Mouse (Mus musculus) thymus, postnatal 36 days (tissue): Measurements from ENCODE around the gene Ppp1r16b.

ENCODE experiments used
- DNase-seq, 2 experiments: peaks; one replicate each; pipeline ENCODE4 v3.0.0; 2022; ENCODE audit warnings: mixed read lengths in 2 of 2

The Ppp1r16b gene

GRCm38 (mm10) chr2:158728061-158728815 lies 63.0 kb downstream of the Ppp1r16b start:
- peak in 1 of 2 experiments; percentile 43 for DNase-seq

DNA sequence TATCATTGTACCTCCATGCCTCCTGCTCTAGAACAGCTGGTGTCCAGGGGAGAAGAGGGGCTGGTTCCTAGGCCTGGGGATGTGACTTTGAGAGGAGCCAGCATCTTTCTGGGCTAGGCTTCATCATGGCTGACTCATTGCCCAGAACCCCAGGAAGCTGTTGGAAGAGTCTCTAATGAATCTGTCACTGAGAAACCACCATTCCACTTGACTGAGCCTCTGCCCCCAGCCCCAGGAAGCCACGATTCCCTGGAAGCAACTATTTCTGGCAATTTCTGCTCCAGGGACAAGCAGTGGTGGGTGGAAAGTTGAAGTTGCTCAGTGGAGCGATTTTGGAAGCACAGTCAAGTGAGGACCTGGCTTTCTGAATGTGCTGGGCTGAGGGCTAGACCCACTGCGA lies 65.7 kb downstream of the Ppp1r16b start:
- no peak for DNase-seq

- DNase-seq = no peak
Observed at GRCm38 (mm10) chr2:158732521-158732920, 67.3 kb downstream of the Ppp1r16b start.

DNA sequence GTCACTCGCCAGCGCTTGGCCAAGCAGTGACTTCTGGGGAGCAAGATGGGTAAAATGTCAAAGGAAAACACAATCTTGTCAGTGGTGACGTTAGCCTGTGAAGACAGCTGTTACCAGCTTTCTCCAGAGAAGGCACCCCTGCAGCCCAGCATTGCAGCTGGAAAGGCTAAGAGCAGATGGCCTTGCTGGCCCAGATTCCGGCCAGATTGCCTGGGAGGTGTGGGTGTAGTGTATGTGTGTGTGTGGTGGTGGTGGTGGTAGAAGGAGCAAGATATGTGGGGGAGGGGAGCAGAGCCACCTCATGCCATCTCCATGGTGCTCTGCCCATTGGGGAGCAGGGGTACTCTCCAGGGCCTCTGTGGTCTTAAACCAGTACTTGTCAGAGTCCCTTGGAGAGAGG lies 67.9 kb downstream of the Ppp1r16b start:
- peak; percentile 37 to 47 for DNase-seq

- peak; percentile 71 to 77 for DNase-seq
Observed at GRCm38 (mm10) chr2:158733914-158734313, 68.7 kb downstream of the Ppp1r16b start.

GRCm38 (mm10) chr2:158734500-158735152 lies 69.4 kb downstream of the Ppp1r16b start:
- DNase-seq = no peak

DNA sequence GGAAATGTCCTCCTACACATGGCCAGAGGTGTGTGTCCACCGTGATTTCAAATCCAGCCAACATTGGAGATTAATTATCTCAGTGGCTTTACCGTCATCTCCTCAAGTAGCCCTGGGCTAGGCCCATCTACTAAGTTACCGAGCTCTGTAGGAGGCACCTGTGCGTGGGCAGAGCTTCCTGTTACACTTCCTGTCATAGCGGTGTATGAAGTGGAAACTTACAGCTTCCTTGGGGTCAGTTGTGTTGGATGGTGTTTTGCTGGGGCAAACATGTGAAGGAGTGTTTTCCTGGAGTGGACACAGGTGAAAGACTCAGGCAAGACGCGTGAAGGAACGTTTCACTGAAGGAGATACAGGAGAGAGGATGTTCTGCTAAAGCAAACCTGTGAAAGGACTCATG lies 70.1 kb downstream of the Ppp1r16b start:
- peak; percentile 71 to 78 for DNase-seq

DNA sequence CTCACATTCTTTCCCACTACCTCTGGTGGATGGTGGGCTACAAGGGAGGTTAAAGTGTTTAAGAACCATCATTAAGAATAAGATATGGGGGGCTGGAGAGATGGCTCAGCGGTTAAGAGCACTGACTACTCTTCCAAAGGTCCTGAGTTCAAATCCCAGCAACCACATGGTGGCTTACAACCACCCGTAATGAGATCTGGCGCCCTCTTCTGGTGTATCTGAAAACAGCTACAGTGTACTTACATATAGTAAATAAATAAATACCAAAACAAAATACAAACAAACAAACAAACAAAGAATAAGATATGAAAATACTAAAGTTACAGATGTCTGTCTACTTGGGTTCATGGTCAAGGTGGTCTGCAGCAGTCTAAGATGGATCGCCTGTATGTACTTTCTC lies 71.0 kb downstream of the Ppp1r16b start:
- peak in 1 of 2 experiments; percentile 33 for DNase-seq

- no peak for DNase-seq
Observed at GRCm38 (mm10) chr2:158738591-158738990, 73.4 kb downstream of the Ppp1r16b start.

DNA sequence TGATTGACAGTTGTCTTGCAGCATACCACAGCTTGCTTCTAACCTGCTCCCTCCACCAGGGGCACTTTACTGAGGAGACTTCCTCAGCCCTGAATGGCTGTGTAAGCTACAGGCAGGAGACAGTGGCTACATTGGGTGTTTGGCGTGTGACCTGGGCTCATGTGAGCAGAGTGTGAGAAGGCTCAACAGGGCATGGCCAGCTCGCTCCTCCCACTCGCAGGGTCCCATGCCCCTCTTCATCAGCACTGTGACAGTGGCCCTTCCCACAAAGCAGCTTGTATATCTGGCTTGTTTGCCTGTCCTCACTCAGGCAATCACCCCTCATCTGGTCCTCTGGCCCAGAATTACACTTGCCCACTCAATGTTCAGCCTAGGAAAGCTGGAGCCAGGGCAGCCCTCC lies 73.9 kb downstream of the Ppp1r16b start:
- no peak for DNase-seq

- DNase-seq = no peak
Observed at GRCm38 (mm10) chr2:158741011-158741501, 75.9 kb downstream of the Ppp1r16b start.

DNA sequence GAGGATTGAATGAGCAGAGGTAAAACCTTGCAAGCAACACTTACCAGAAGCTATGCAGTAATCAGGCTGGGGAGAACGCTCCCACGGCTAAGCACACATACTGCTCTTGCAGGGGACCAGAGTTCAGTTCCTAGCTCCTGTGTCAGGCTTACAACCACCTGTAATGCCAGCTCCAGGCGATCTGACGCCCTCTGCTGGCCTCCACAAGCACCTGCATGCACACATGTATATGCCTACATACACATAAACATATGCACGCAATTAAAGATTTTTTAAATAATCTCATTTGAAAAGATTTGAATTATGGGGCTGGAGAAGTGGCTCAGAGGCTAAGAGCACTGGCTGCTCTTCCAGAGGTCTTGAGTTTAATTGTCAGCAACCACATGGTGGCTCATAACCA lies 77.2 kb downstream of the Ppp1r16b start:
- DNase-seq = no peak

- no peak for DNase-seq
Observed at GRCm38 (mm10) chr2:158743518-158744141, 78.4 kb downstream of the Ppp1r16b start.

DNA sequence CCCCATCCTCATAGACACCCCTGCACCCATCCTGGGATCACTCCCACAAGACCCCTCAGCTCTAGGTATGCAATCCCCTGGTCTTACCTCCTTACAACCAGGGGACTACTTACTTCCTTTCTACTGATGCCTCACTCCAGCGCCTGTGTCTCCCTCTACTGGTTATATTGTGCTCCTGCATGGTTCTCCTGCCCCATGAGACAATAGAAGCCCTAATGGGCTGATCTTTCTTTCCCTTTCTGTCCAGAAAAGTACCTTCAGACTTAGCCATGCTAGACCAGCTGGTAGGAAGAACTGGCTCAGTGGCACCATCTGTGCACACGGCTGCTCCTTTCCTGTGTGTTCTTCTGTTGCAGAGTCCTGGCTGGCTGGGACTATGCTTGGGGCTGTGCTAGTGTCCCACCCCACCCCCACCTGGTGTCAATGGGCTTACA lies 79.9 kb downstream of the Ppp1r16b start:
- DNase-seq = peak; percentile 58 to 64

GRCm38 (mm10) chr2:158746164-158746563 lies 81.0 kb downstream of the Ppp1r16b start:
- DNase-seq = no peak

DNA sequence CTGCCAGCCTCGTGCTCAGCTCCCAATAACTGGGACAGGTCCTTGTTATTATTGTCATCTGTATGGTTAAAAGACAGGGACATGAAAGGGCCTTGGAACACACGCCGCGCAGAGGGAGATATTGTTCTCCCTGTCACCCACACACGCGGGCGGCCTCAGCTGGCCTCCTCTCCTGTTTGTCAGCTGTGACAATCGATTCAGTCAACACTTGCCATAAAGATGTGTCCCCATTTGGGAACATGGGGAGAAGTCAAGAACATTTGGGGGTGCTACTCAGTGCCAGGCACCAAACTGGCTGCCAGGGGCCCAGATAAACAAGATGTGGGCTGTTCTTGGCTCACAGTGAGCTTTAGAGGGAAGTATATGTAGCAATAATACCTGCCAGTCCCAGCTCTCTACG lies 84.2 kb downstream of the Ppp1r16b start:
- DNase-seq = no peak

- DNase-seq = no peak
Observed at GRCm38 (mm10) chr2:158760231-158760630, 95.0 kb downstream of the Ppp1r16b start.

DNA sequence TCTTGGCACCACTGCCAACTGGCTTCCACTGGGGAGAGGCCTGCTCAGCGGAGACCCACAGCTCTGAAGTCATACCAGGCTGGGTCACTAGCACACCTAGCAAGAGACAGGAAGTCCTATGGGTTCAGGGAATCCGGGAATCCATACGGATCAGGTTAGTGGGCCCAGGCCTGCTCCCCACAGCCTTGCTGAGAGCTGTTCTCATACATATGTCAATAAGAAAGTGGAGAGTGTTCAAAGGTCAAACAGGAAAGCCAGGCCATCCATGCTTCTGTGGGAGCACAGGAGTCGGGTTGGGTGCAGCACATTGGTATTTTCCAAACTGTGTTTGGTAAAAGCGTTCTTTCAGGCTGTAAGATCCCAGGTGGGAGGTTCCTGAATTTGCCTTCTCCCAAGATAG lies 97.1 kb downstream of the Ppp1r16b start:
- DNase-seq = no peak

GRCm38 (mm10) chr2:158767742-158768339 lies 102.6 kb downstream of the Ppp1r16b start, which contains the start of gene Fam83d:
TSS of gene Fam83d (plus strand) at chr2:158768093.
- peak; percentile 96 to 98 for DNase-seq

DNA sequence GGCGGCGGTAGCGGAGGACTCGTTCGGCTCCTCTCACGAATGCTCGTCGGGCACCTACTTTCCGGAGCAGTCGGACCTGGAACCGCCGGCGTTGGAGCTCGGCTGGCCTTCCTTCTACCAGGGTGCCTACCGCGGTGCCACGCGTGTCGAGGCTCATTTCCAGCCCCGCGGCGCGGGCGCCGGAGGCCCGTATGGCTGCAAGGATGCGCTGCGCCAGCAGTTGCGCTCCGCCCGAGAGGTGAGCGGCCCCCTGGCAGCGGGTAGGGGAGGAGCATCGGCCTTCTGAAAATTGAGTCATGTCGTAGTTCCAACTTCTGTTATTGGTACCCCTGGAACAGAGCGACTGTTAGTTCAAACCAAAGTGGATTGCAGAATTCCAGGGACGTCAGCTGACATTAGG lies 103.2 kb downstream of the Ppp1r16b start:
- DNase-seq = peak; percentile 64 to 76

DNA sequence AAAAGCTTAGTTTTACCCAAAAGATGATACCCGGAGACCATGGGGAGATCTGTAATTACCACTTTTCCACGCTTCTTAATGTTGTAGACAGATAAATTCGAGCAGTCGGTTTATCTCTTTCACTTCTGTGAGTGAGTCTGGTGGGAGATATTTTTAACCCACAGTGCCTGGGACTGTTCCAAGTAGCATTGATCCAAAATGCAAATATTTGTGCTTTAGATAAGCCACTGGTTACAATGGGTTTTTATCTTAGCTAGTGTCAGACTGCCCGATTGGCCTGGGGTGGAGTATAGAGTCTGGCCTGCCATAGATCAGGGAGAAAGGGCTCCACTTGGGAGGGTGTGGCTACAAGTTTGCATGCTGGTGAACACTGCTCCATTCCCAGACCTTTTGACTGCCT lies 103.6 kb downstream of the Ppp1r16b start:
- DNase-seq = no peak

DNA sequence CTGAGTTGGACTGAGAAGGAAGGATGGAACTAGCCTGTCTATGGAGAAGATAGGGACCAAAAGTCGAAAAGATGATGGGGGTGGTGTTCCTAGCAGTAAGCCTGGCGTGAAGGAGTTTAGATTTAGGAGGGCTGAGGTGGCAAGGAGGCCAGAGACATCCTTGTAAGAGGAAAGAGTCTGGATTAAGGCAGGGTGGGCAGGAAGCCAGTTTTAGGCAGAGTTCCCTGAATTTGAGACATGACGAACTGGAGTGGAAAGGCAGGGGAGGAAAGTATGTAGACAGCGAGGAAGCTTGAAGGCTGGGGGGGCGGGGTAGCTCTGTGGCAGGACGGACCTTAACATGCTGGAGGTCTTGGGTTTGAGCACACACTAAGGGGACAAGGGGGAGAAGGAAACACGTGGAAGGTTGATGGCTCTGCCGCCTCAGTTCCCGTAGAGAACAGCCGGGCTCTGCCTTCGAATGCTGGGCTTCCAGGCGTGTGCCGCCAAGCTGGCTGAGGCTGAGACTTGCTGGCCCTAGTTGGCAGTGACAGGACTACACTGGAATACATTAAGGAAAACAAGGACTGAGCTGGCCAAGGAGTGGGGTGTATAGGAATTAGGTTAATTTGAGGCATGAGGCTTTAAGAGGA lies 105.0 kb downstream of the Ppp1r16b start:
- DNase-seq = no peak
